Mouse (Mus musculus) hindbrain, embryonic 11.5 days (tissue): ENCODE measurements around the gene Tnks1bp1. TPM values are rescaled to one million over a fixed set of nuclear protein-coding genes. Genes with fewer than 3 reads are reported as not detected.

Source experiments
- ATAC-seq: fragments of 200-750 bp; cut with Nextera tagmentation; 2 replicates; pipeline ENCODE4 v1.8.0; 2017; ENCODE audit warnings: mild to moderate bottlenecking, moderate TSS enrichment, moderate library complexity; ENCODE audit not compliant: low FRiP score
- DNase-seq: peaks from one replicate; pipeline ENCODE4 v3.0.0-alpha.2; 2015; ENCODE audit warnings: low spot score
- H3K27ac ChIP-seq: fragments of 300-500 bp; sonication (generic); 2 replicates; pipeline ENCODE4 v1.5.1; 2014; ENCODE audit warnings: mild to moderate bottlenecking, low read depth, low read length
- H3K27me3 ChIP-seq: fragments of 300-500 bp; sonication (generic); 2 replicates; pipeline ENCODE4 v1.6.1; 2014; ENCODE audit warnings: mild to moderate bottlenecking, low read length, moderate library complexity, mixed read lengths; ENCODE audit not compliant: control insufficient read depth, insufficient read depth
- H3K36me3 ChIP-seq: fragments of 300-500 bp; sonication (generic); 2 replicates; pipeline ENCODE4 v1.6.1; 2014; ENCODE audit warnings: mild to moderate bottlenecking, low read length, moderate library complexity, mixed read lengths; ENCODE audit not compliant: control insufficient read depth, insufficient read depth
- H3K4me1 ChIP-seq: fragments of 300-500 bp; sonication (generic); replicated peaks from 2 replicates; pipeline ENCODE4 v1.6.1; 2014; ENCODE audit warnings: low read length, mixed read lengths; ENCODE audit not compliant: control insufficient read depth, insufficient read depth
- H3K4me2 ChIP-seq: fragments of 300-500 bp; sonication (generic); replicated peaks from 2 replicates; pipeline ENCODE4 v1.6.1; 2014; ENCODE audit warnings: mild to moderate bottlenecking, low read depth, low read length
- H3K4me3 ChIP-seq: fragments of 300-500 bp; sonication (generic); 2 replicates; pipeline ENCODE4 v1.5.1; 2014; ENCODE audit warnings: low read depth, low read length
- H3K9ac ChIP-seq: fragments of 300-500 bp; sonication (generic); 2 replicates; pipeline ENCODE4 v1.6.1; 2014; ENCODE audit warnings: low read depth, low read length
- H3K9me3 ChIP-seq: fragments of 300-500 bp; sonication (generic); 2 replicates; pipeline ENCODE4 v1.6.1; 2016; ENCODE audit warnings: low read length; ENCODE audit not compliant: control insufficient read depth
- WGBS: fragments of 180-500 bp; shearing (Covaris S2); extraction: QIAGEN DNeasy Blood & Tissue Kit; methylation state at CpG from one replicate; pipeline ENCODE4 v1.1.7; 2014; 5-methylcytosine and 5-hydroxymethylcytosine counted together
- polyA plus RNA-seq: library from polyadenylated mRNA; unstranded; fragments of >200 nt; fragmentation: Nextera tagmentation; extraction: Ambion mirVana; gene quantifications from 2 replicates; pipeline ENCODE4 v1.2.1, GENCODE M21; 2014

Gene Tnks1bp1
- polyA plus RNA-seq, 1 experiment from 2014 or later = 11.8 TPM

DNA sequence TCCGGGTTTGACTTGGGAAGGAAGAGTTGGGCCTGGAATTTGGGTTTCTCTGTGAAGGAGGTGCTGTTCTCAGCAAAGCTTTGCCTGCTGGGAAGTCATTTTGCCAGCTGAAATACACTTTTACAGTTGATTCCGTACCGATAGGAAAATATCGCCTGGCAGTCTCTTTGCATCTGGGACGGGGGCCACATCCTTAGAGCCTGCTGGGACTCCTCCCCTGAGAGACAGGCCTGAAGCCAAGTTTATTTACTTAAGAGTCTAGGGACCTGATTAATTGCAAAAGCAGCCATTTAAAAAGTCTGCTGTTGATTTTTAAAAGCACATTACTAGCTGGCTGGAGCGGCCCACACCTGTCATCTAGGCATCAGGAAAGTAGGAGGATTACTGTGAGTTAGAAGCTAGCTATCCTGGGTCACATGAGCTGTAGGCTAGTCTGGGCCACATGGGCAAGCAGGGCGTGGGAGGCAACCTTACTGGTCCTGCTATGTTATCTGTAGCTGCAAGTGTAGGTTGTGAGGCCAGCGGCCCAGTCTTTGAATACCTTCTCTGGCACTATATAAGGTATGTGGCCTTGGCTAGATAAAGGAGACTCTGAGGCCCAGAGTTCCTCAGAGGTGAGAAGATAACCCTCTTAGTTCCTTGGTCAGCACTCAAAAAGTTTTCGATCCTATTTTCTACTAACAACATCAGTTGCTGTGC lies 35.8 kb upstream of the Tnks1bp1 start:
- Histone ChIP-seq H3K36me3 (no peaks in the 10 kb centered on the region), H3K9me3 (no peaks in the 10 kb centered on the region), H3K4me1 (no peaks in the 10 kb centered on the region), H3K27me3 (no peaks in the 10 kb centered on the region), H3K9ac (no peak overlapping the region), H3K4me3 (no peak overlapping the region), H3K27ac (no peak overlapping the region), H3K4me2 (no peak overlapping the region)
- no peak for ATAC-seq
- DNase-seq = no peak
- 76% methylated on average over 9 of the region's 9 CpGs for WGBS

DNA sequence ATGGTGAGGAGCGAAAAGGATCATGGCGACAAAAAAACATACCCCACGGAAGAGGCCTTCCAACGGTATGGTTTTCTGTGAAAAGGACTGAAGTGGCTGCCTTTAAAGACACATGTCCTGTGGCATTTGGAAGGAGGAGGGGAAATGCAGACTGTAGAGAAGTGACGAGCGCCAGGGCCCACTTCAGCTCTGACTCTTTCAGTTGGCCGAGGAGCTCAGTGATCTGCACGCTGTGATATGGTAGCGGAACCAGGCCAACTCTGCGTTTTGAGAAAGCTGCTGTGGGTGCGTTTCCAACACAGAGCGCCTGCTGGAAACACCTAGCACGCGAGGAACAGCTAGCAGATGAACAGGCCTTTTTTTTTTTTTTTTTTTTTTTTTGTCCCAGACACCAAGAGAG lies 35.1 kb upstream of the Tnks1bp1 start:
- H3K4me1 ChIP-seq = no peaks in the 10 kb centered on the region
- H3K27ac ChIP-seq = no peak overlapping the region
- no peak for ATAC-seq
- no peak overlapping the region for H3K9ac ChIP-seq
- WGBS = 91% methylated on average over 14 of the region's 14 CpGs
- no peaks in the 10 kb centered on the region for H3K27me3 ChIP-seq
- H3K36me3 ChIP-seq = no peaks in the 10 kb centered on the region
- H3K4me2 ChIP-seq = no peak overlapping the region
- DNase-seq = no peak
- H3K4me3 ChIP-seq = no peak overlapping the region
- H3K9me3 ChIP-seq = no peaks in the 10 kb centered on the region

DNA sequence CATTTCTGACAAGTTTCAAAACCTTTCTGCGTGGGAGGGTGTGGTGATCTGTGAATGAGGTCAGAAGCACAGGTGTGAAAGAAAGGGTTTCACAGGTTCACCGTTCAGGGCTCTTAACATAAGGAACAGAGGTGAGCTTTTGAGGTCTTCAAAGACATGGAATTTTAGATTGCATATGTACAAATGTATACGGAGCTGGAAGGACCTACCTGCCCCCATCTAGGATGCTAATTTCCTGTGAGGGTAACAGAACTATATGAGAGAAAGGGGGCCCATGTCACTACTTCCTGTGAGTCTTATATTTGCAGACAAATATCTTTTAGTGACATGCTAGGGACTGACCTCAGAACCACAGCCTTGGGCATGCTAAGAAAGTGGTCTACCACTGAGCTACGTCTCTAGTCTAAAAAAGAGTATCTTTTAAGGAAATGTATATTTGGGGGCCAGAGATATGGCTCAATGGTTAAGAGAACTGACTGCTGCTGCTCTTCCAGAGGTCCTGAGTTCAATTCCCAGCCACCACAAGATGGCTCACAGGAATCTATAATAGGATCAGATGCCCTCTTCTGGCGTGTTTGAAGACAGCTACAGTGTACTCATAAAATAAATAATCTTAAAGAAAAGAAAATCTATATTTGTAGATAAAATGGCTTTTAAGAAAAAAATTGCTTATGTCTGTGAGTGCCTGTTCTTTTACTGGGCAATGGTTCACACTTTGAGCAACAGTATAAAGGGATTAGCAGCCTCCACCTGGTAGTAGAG lies 33.8 kb upstream of the Tnks1bp1 start:
- Histone ChIP-seq H3K4me2 (no peak overlapping the region), H3K9me3 (no peaks in the 10 kb centered on the region), H3K36me3 (no peaks in the 10 kb centered on the region), H3K4me3 (no peak overlapping the region), H3K9ac (no peak overlapping the region), H3K27ac (no peak overlapping the region), H3K27me3 (no peaks in the 10 kb centered on the region), H3K4me1 (no peaks in the 10 kb centered on the region)
- no peak for ATAC-seq
- WGBS = 82% methylated on average over 5 of the region's 5 CpGs
- no peak for DNase-seq

GRCm38 (mm10) chr2:85014588-85014982 lies 33.2 kb upstream of the Tnks1bp1 start:
- H3K27me3 ChIP-seq = no peaks in the 10 kb centered on the region
- H3K27ac ChIP-seq = no peak overlapping the region
- no peak overlapping the region for H3K4me3 ChIP-seq
- ATAC-seq (no peak), DNase-seq (no peak)
- H3K9me3 ChIP-seq = no peaks in the 10 kb centered on the region
- H3K9ac ChIP-seq = no peak overlapping the region
- H3K36me3 ChIP-seq = no peaks in the 10 kb centered on the region
- H3K4me2 ChIP-seq = no peak overlapping the region
- H3K4me1 ChIP-seq = no peaks in the 10 kb centered on the region
- WGBS = 66% methylated on average over 3 of the region's 3 CpGs

DNA sequence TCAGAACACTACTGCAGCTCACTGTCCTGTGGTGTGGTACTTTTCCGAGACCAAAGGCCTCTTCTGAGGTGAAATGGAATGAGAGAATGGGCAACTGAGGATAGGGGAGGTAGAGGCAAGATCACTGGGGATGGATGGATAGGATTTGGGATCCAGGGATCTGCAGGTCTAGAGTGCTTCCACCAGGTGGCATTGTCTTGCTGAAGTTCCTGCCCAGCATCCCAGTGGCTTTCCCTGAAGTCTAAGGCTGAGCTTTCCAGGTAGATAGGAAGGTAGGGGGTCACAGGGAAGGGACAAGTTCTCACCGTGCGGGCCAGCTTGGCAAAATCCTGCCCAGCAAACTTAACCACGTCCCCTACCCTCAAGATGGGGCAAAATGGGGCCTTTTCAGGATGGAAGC lies 25.8 kb upstream of the Tnks1bp1 start:
- H3K4me2 ChIP-seq = no peak overlapping the region
- H3K36me3 ChIP-seq = no peaks in the 10 kb centered on the region
- no peak for ATAC-seq
- H3K4me3 ChIP-seq = no peak overlapping the region
- H3K9ac ChIP-seq = no peak overlapping the region
- DNase-seq = peak; percentile 46
- no peaks in the 10 kb centered on the region for H3K9me3 ChIP-seq
- no peaks in the 10 kb centered on the region for H3K27me3 ChIP-seq
- 22% methylated on average over 4 of the region's 4 CpGs for WGBS
- no peak overlapping the region for H3K27ac ChIP-seq
- no peaks in the 10 kb centered on the region for H3K4me1 ChIP-seq

DNA sequence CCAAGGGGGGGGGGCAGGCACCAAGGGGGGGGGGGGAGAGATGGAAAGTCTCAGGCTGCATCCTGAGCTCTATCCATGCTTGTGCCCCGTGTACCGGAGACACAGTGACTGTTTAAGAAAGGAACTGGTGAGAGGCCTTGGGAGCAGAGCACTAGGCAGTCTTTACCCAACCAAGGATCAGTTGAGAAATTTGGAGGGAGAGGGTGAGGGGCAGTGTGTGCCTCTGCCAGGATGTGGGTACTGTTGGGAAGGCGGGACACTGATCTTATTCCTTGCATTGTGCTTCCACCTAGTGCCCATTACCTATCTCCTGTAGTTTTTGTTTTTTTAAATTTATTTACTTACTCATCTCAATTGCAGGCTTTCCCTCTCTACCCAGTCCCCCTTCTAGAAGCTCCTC lies 21.6 kb upstream of the Tnks1bp1 start:
- H3K27me3 ChIP-seq = no peaks in the 10 kb centered on the region
- no peak overlapping the region for H3K4me3 ChIP-seq
- no peak overlapping the region for H3K27ac ChIP-seq
- no peaks in the 10 kb centered on the region for H3K36me3 ChIP-seq
- 82% methylated on average over 3 of the region's 3 CpGs for WGBS
- no peaks in the 10 kb centered on the region for H3K4me1 ChIP-seq
- H3K9ac ChIP-seq = no peak overlapping the region
- ATAC-seq (no peak), DNase-seq (no peak)
- H3K4me2 ChIP-seq = no peak overlapping the region
- H3K9me3 ChIP-seq = no peaks in the 10 kb centered on the region

GRCm38 (mm10) chr2:85027281-85027680 lies 20.5 kb upstream of the Tnks1bp1 start:
- H3K9ac ChIP-seq = no peak overlapping the region
- H3K27ac ChIP-seq = no peak overlapping the region
- WGBS = 78% methylated on average over 5 of the region's 5 CpGs
- no peaks in the 10 kb centered on the region for H3K4me1 ChIP-seq
- no peak for ATAC-seq
- H3K4me3 ChIP-seq = no peak overlapping the region
- DNase-seq = no peak
- H3K27me3 ChIP-seq = no peaks in the 10 kb centered on the region
- no peaks in the 10 kb centered on the region for H3K9me3 ChIP-seq
- H3K4me2 ChIP-seq = no peak overlapping the region
- no peaks in the 10 kb centered on the region for H3K36me3 ChIP-seq

- Histone ChIP-seq H3K9me3 (no peaks in the 10 kb centered on the region), H3K4me3 (no peak overlapping the region), H3K4me2 (no peak overlapping the region), H3K27me3 (no peaks in the 10 kb centered on the region), H3K36me3 (no peaks in the 10 kb centered on the region), H3K27ac (no peak overlapping the region), H3K4me1 (no peaks in the 10 kb centered on the region), H3K9ac (no peak overlapping the region)
- no peak for ATAC-seq
- no peak for DNase-seq
- WGBS = 72% methylated on average over 6 of the region's 6 CpGs
Measured at GRCm38 (mm10) chr2:85029897-85030296, 17.9 kb upstream of the Tnks1bp1 start.

- Histone ChIP-seq H3K27me3 (no peaks in the 10 kb centered on the region), H3K9ac (no peak overlapping the region), H3K4me1 (no peaks in the 10 kb centered on the region), H3K4me2 (no peak overlapping the region), H3K27ac (no peak overlapping the region), H3K9me3 (no peaks in the 10 kb centered on the region), H3K36me3 (no peaks in the 10 kb centered on the region), H3K4me3 (no peak overlapping the region)
- ATAC-seq (no peak), DNase-seq (no peak)
- 71% methylated on average over 6 of the region's 6 CpGs for WGBS
Measured at GRCm38 (mm10) chr2:85030989-85031388, 16.8 kb upstream of the Tnks1bp1 start.
